Mouse (Mus musculus): ENCODE data around the gene Bcl2l14. TPM values are rescaled to one million over a fixed set of nuclear protein-coding genes. Genes with fewer than 3 reads are reported as not detected.

The Bcl2l14 gene
- polyA plus RNA-seq, 1 experiment from 2014 or later = 2.7 TPM

DNA sequence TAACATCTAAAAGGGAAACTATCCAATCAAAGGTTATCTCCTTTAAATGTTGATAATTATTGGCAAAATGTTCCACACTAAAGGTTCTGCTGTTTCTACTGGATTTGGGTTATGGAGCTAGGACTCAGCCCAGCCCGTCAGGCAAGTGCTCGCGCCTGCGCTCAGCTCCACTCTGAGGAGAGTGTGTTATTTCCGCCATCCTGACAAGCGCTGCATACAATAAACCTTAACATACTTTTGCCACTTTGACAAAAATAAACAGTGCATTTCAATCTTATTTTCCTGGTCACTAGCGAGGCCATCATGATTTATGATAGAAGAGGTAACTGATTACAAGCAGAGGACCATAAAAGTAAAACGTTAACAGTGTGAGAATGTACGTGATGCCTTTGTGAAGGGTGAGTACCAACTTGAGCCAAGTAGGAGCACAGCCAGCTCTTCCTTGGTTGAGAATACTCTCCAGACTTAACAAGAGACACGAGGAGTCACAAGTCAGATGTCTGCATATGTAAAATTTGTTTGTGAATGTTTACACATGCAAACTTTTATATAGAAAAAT is 70.6 kb downstream of the Bcl2l14 start:
- no peaks in the 10 kb centered on the region for H3K9me3 ChIP-seq (ENCODE audit: control insufficient read depth)

DNA sequence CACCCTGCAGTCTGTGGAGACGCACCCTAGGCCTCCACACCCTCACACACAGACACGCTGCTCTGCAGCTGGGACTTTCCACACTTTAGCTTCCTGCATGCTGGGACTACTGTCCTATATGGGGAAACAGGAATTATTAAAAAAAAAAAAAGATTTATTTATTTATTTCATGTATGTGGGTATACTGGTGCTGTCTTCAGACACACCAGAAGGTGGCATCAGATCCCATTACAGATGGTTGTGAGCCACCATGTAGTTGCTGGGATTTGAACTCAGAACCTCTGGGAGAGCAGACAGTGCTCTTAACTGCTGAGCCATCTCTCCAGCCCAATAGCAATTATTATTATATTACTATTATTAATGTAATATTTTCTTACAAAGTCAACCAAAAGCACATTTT is 73.2 kb downstream of the Bcl2l14 start:
- no peak overlapping the region for H3K27ac ChIP-seq (ENCODE audit: low read depth, low read length)
- H3K36me3 ChIP-seq (ENCODE audit: control insufficient read depth, insufficient read depth) = peaks cover 18% of the 10 kb centered on the region
- no peaks in the 10 kb centered on the region for H3K27me3 ChIP-seq (replicated peaks; ENCODE audit: control insufficient read depth, insufficient read depth, low read length)
- no peak overlapping the region for H3K4me2 ChIP-seq (replicated peaks; ENCODE audit: low read depth)
- H3K4me3 ChIP-seq (ENCODE audit: low read depth, low read length) = no peak overlapping the region
- no peaks in the 10 kb centered on the region for H3K4me1 ChIP-seq (replicated peaks; ENCODE audit: control insufficient read depth, insufficient read depth, low read length)
- H3K9me3 ChIP-seq (ENCODE audit: control insufficient read depth) = no peaks in the 10 kb centered on the region
- 0 out of 2 replicates have a peak, but pooled peaks have one; percentile 17 for TF ChIP-seq CTCF (IDR thresholded peaks at IDR 0.05; ENCODE audit: low read depth)
- WGBS = 75% methylated on average over 2 of the region's 2 CpGs
- H3K9ac ChIP-seq (ENCODE audit: low read depth, low read length) = no peak overlapping the region
- ATAC-seq = no peak

More for the DNA sequence above, 70.6 kb downstream of the Bcl2l14 start:
- 30% methylated on average over 10 of the region's 10 CpGs for WGBS
- ATAC-seq = peak; percentile 82
- Histone ChIP-seq H3K9ac (ENCODE audit: low read depth, low read length) (no peak overlapping the region), H3K4me2 (replicated peaks; ENCODE audit: low read depth) (no peak overlapping the region), H3K27me3 (replicated peaks; ENCODE audit: control insufficient read depth, insufficient read depth, low read length) (no peaks in the 10 kb centered on the region), H3K36me3 (ENCODE audit: control insufficient read depth, insufficient read depth) (peaks cover 19% of the 10 kb centered on the region), H3K4me3 (ENCODE audit: low read depth, low read length) (no peak overlapping the region), H3K27ac (ENCODE audit: low read depth, low read length) (no peak overlapping the region), H3K4me1 (replicated peaks; ENCODE audit: control insufficient read depth, insufficient read depth, low read length) (no peaks in the 10 kb centered on the region)
- TF ChIP-seq CTCF (IDR thresholded peaks at IDR 0.05; ENCODE audit: low read depth) = no peak

DNA sequence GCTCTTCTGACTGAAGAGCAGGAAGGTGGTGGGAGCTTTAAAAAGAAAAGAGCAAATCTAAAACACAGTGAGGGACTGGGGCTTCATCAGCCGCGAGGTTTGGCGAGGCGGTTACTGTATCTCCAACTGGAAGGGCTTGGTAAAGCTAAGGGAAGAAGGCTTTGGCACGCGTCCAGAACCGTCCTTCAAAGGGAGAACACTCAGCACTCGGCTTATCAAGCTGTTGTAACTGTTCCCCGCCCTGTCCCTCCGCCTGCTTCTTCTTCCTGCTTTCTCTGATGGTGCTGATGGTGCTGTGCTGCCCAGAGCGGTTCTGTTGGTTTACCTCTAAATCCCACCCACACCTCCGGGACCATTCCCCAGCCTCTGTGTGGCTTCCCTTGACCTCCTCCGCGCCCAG is 74.7 kb downstream of the Bcl2l14 start:
- H3K27ac ChIP-seq (ENCODE audit: low read depth, low read length) = no peak overlapping the region
- peak; percentile 56; the same call in 1 of the 2 replicates for ATAC-seq
- no peak for TF ChIP-seq CTCF (IDR thresholded peaks at IDR 0.05; ENCODE audit: low read depth)

DNA sequence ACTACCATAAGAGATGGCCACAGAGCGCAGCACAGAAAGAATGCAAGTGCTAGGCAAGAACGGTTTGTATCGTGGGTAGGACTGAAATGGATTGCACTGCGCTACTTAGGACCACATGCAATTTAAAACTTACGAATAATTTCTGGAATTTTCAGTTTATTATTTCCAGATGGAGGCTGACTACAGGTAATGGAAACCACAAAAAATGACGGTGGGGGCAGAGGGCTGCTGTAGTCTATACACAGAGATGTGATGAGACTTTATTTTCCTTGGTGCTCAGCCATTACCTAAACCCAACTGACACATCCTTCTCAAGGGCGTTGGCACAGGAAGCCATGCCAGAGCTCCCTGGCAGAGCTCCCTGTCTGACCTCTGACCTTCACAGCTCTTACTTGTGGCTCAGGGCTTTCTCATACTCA is 77.0 kb downstream of the Bcl2l14 start:
- no peak for ATAC-seq
- no peak overlapping the region for H3K4me2 ChIP-seq (replicated peaks; ENCODE audit: low read depth)
- no peaks in the 10 kb centered on the region for H3K9me3 ChIP-seq (ENCODE audit: control insufficient read depth)
- no peak for TF ChIP-seq CTCF (IDR thresholded peaks at IDR 0.05; ENCODE audit: low read depth)
- H3K27me3 ChIP-seq (replicated peaks; ENCODE audit: control insufficient read depth, insufficient read depth, low read length) = no peaks in the 10 kb centered on the region
- 90% methylated on average over 7 of the region's 7 CpGs for WGBS
- no peaks in the 10 kb centered on the region for H3K4me1 ChIP-seq (replicated peaks; ENCODE audit: control insufficient read depth, insufficient read depth, low read length)
- no peak overlapping the region for H3K9ac ChIP-seq (ENCODE audit: low read depth, low read length)
- no peak overlapping the region for H3K4me3 ChIP-seq (ENCODE audit: low read depth, low read length)
- H3K36me3 ChIP-seq (ENCODE audit: control insufficient read depth, insufficient read depth) = peaks cover 18% of the 10 kb centered on the region
- H3K27ac ChIP-seq (ENCODE audit: low read depth, low read length) = no peak overlapping the region

More for the DNA sequence above, 74.7 kb downstream of the Bcl2l14 start:
- Histone ChIP-seq H3K36me3 (ENCODE audit: control insufficient read depth, insufficient read depth) (peaks cover 14% of the 10 kb centered on the region), H3K4me1 (replicated peaks; ENCODE audit: control insufficient read depth, insufficient read depth, low read length) (no peaks in the 10 kb centered on the region), H3K9ac (ENCODE audit: low read depth, low read length) (no peak overlapping the region), H3K9me3 (ENCODE audit: control insufficient read depth) (no peaks in the 10 kb centered on the region), H3K4me2 (replicated peaks; ENCODE audit: low read depth) (peak overlapping the region; percentile 35), H3K4me3 (ENCODE audit: low read depth, low read length) (no peak overlapping the region), H3K27me3 (replicated peaks; ENCODE audit: control insufficient read depth, insufficient read depth, low read length) (no peaks in the 10 kb centered on the region)
- WGBS = 44% methylated on average over 14 of the region's 14 CpGs

DNA sequence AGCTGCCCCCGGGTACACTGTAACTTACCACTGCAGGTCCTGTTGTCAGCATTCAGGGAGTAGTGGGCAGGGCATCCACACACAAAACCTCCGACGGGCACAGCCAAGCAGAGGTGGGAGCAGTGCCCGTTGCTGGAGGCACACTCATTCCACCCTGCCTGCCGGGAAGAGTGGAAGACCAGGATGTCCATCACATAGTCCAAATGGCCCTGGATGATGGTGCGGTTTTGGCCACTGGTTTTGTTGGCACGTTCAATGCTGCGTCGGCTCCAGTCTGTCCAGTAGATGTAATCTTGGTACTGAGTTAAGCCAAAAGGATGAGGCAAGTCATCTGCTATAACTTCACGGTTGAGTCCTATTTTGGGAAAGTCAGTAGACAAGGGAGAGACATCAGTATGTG is 83.4 kb downstream of the Bcl2l14 start:
- peaks cover 25% of the 10 kb centered on the region for H3K36me3 ChIP-seq (ENCODE audit: control insufficient read depth, insufficient read depth)
- no peak overlapping the region for H3K9ac ChIP-seq (ENCODE audit: low read depth, low read length)
- H3K27ac ChIP-seq (ENCODE audit: low read depth, low read length) = no peak overlapping the region
- WGBS = 91% methylated on average over 10 of the region's 10 CpGs
- H3K9me3 ChIP-seq (ENCODE audit: control insufficient read depth) = no peaks in the 10 kb centered on the region
- no peaks in the 10 kb centered on the region for H3K4me1 ChIP-seq (replicated peaks; ENCODE audit: control insufficient read depth, insufficient read depth, low read length)
- H3K4me2 ChIP-seq (replicated peaks; ENCODE audit: low read depth) = no peak overlapping the region
- ATAC-seq = no peak
- H3K27me3 ChIP-seq (replicated peaks; ENCODE audit: control insufficient read depth, insufficient read depth, low read length) = no peaks in the 10 kb centered on the region
- H3K4me3 ChIP-seq (ENCODE audit: low read depth, low read length) = no peak overlapping the region
- TF ChIP-seq CTCF (IDR thresholded peaks at IDR 0.05; ENCODE audit: low read depth) = no peak

DNA sequence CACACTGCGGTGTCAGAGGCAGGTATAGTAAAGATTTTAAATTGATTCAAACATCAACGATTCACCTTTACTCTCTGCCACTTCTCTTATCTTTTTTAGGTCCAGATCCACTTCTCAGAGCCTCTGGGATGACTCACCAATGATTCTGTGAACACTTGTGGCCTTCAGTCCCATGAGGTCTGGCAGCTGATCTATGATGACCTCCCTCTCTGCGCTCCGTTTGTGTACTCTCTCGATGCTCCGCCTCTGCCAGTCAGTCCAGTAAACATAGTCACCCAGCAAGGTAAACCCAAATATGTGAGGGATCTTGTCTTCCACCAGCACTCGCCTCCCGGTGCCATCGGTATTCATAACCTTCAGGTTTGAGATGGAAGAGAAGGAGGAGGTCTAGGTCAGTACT is 90.2 kb downstream of the Bcl2l14 start:
- Histone ChIP-seq H3K4me2 (replicated peaks; ENCODE audit: low read depth) (no peak overlapping the region), H3K9ac (ENCODE audit: low read depth, low read length) (no peak overlapping the region), H3K27me3 (replicated peaks; ENCODE audit: control insufficient read depth, insufficient read depth, low read length) (no peaks in the 10 kb centered on the region), H3K4me1 (replicated peaks; ENCODE audit: control insufficient read depth, insufficient read depth, low read length) (no peaks in the 10 kb centered on the region), H3K9me3 (ENCODE audit: control insufficient read depth) (no peaks in the 10 kb centered on the region), H3K27ac (ENCODE audit: low read depth, low read length) (no peak overlapping the region), H3K4me3 (ENCODE audit: low read depth, low read length) (no peak overlapping the region), H3K36me3 (ENCODE audit: control insufficient read depth, insufficient read depth) (peaks cover 16% of the 10 kb centered on the region)
- WGBS = 71% methylated on average over 9 of the region's 9 CpGs
- ATAC-seq = no peak
- TF ChIP-seq CTCF (IDR thresholded peaks at IDR 0.05; ENCODE audit: low read depth) = no peak

Other genes with a start within 250 kb of the Bcl2l14 start
- gene Lrp6, start 170.6 kb downstream of the Bcl2l14 start, polyA plus RNA-seq (2015; fragmentation: Nextera tagmentation; extraction: Ambion mirVana) = 11.6 and 12.4 TPM in 2 replicates
- 5.8 and 6.5 TPM in 2 replicates for gene Mansc1, start 236.2 kb downstream of the Bcl2l14 start, polyA plus RNA-seq (2015; fragmentation: Nextera tagmentation; extraction: Ambion mirVana)
- gene Borcs5, start 243.2 kb downstream of the Bcl2l14 start, polyA plus RNA-seq (2015; fragmentation: Nextera tagmentation; extraction: Ambion mirVana) = 13.5 and 15.1 TPM in 2 replicates

Measured in intestine, postnatal 0 days (tissue).